Mouse (Mus musculus): ENCODE results near the gene Ptgdr2. TPM values are rescaled to one million over a fixed set of nuclear protein-coding genes. Genes with fewer than 3 reads are reported as not detected.
A peak's percentile ranks its signal among the peaks of the same experiment; 100 is the strongest.

The Ptgdr2 gene
- polyA plus RNA-seq, 1 experiment = not detected

- TF ChIP-seq CTCF (IDR thresholded peaks at IDR 0.05; ENCODE audit: borderline replicate concordance, insufficient read depth, low read length) (no peak), POLR2A (IDR thresholded peaks at IDR 0.05; ENCODE audit: low read depth, low read length) (no peak)
- Histone ChIP-seq H3K27ac (ENCODE audit: insufficient read depth, low read length) (no peak overlapping the region), H3K4me3 (ENCODE audit: insufficient read depth, low read length) (no peak overlapping the region), H3K4me1 (ENCODE audit: control insufficient read depth, insufficient read depth, low read length) (peaks cover 6% of the 10 kb centered on the region)
Measured at GRCm38 (mm10) chr19:10905728-10906000, 31.3 kb upstream of the Ptgdr2 start.

GRCm38 (mm10) chr19:10907891-10908290 lies 29.1 kb upstream of the Ptgdr2 start:
- TF ChIP-seq POLR2A (IDR thresholded peaks at IDR 0.05; ENCODE audit: low read depth, low read length) (no peak), CTCF (IDR thresholded peaks at IDR 0.05; ENCODE audit: borderline replicate concordance, insufficient read depth, low read length) (peak; percentile 77)
- Histone ChIP-seq H3K27ac (ENCODE audit: insufficient read depth, low read length) (peak overlapping the region; percentile 5; the same call in 1 of the 2 replicates), H3K4me3 (ENCODE audit: insufficient read depth, low read length) (no peak overlapping the region), H3K4me1 (ENCODE audit: control insufficient read depth, insufficient read depth, low read length) (peaks cover 11% of the 10 kb centered on the region)

GRCm38 (mm10) chr19:10909087-10909721 lies 27.8 kb upstream of the Ptgdr2 start:
- Histone ChIP-seq H3K4me3 (ENCODE audit: insufficient read depth, low read length) (no peak overlapping the region), H3K27ac (ENCODE audit: insufficient read depth, low read length) (peak overlapping the region; percentile 70), H3K4me1 (ENCODE audit: control insufficient read depth, insufficient read depth, low read length) (peaks cover 11% of the 10 kb centered on the region)
- TF ChIP-seq CTCF (IDR thresholded peaks at IDR 0.05; ENCODE audit: borderline replicate concordance, insufficient read depth, low read length) = no peak
- no peak for TF ChIP-seq POLR2A (IDR thresholded peaks at IDR 0.05; ENCODE audit: low read depth, low read length)

- no peak overlapping the region for H3K27ac ChIP-seq (ENCODE audit: insufficient read depth, low read length)
- peaks cover 5% of the 10 kb centered on the region; the same call in 1 of the 2 replicates for H3K4me1 ChIP-seq (ENCODE audit: control insufficient read depth, insufficient read depth, low read length)
- no peak for TF ChIP-seq CTCF (IDR thresholded peaks at IDR 0.05; ENCODE audit: borderline replicate concordance, insufficient read depth, low read length)
- TF ChIP-seq POLR2A (IDR thresholded peaks at IDR 0.05; ENCODE audit: low read depth, low read length) = no peak
Measured at GRCm38 (mm10) chr19:10914291-10914690, 22.7 kb upstream of the Ptgdr2 start.

GRCm38 (mm10) chr19:10914870-10915269 lies 22.1 kb upstream of the Ptgdr2 start:
- H3K27ac ChIP-seq (ENCODE audit: insufficient read depth, low read length) = no peak overlapping the region
- TF ChIP-seq CTCF (IDR thresholded peaks at IDR 0.05; ENCODE audit: borderline replicate concordance, insufficient read depth, low read length) (no peak), POLR2A (IDR thresholded peaks at IDR 0.05; ENCODE audit: low read depth, low read length) (no peak)
- H3K4me1 ChIP-seq (ENCODE audit: control insufficient read depth, insufficient read depth, low read length) = peaks cover 5% of the 10 kb centered on the region; the same call in 1 of the 2 replicates
- no peak overlapping the region for H3K4me3 ChIP-seq (ENCODE audit: insufficient read depth, low read length)

More at GRCm38 (mm10) chr19:10914291-10914690, 22.7 kb upstream of the Ptgdr2 start:
- H3K4me3 ChIP-seq (ENCODE audit: insufficient read depth, low read length) = no peak overlapping the region

GRCm38 (mm10) chr19:10916506-10916905 lies 20.5 kb upstream of the Ptgdr2 start:
- peaks cover 3% of the 10 kb centered on the region; the same call in 1 of the 2 replicates for H3K4me1 ChIP-seq (ENCODE audit: control insufficient read depth, insufficient read depth, low read length)
- H3K27ac ChIP-seq (ENCODE audit: insufficient read depth, low read length) = no peak overlapping the region
- H3K4me3 ChIP-seq (ENCODE audit: insufficient read depth, low read length) = no peak overlapping the region
- TF ChIP-seq CTCF (IDR thresholded peaks at IDR 0.05; ENCODE audit: borderline replicate concordance, insufficient read depth, low read length) = no peak
- no peak for TF ChIP-seq POLR2A (IDR thresholded peaks at IDR 0.05; ENCODE audit: low read depth, low read length)

- no peak overlapping the region for H3K4me3 ChIP-seq (ENCODE audit: insufficient read depth, low read length)
- H3K4me1 ChIP-seq (ENCODE audit: control insufficient read depth, insufficient read depth, low read length) = no peaks in the 10 kb centered on the region
- H3K27ac ChIP-seq (ENCODE audit: insufficient read depth, low read length) = no peak overlapping the region
- TF ChIP-seq POLR2A (IDR thresholded peaks at IDR 0.05; ENCODE audit: low read depth, low read length) = no peak
Measured at GRCm38 (mm10) chr19:10918321-10918991, 18.5 kb upstream of the Ptgdr2 start.

- TF ChIP-seq POLR2A (IDR thresholded peaks at IDR 0.05; ENCODE audit: low read depth, low read length) = no peak
- no peak for TF ChIP-seq CTCF (IDR thresholded peaks at IDR 0.05; ENCODE audit: borderline replicate concordance, insufficient read depth, low read length)
- H3K4me1 ChIP-seq (ENCODE audit: control insufficient read depth, insufficient read depth, low read length) = peaks cover 4% of the 10 kb centered on the region; the same call in 1 of the 2 replicates
- no peak within 1 kb of the TSS for H3K4me3 ChIP-seq (ENCODE audit: insufficient read depth, low read length)
- H3K27ac ChIP-seq (ENCODE audit: insufficient read depth, low read length) = no peak within 1 kb of the TSS
Measured at GRCm38 (mm10) chr19:10920532-10920931, 16.4 kb upstream of the Ptgdr2 start, which contains the start of gene Zp1. Zp1 (minus strand) TSS chr19:10920632.

GRCm38 (mm10) chr19:10921058-10921457 lies 15.9 kb upstream of the Ptgdr2 start:
- H3K27ac ChIP-seq (ENCODE audit: insufficient read depth, low read length) = no peak overlapping the region
- H3K4me3 ChIP-seq (ENCODE audit: insufficient read depth, low read length) = no peak overlapping the region
- TF ChIP-seq POLR2A (IDR thresholded peaks at IDR 0.05; ENCODE audit: low read depth, low read length) (no peak), CTCF (IDR thresholded peaks at IDR 0.05; ENCODE audit: borderline replicate concordance, insufficient read depth, low read length) (no peak)
- peaks cover 7% of the 10 kb centered on the region; the same call in 1 of the 2 replicates for H3K4me1 ChIP-seq (ENCODE audit: control insufficient read depth, insufficient read depth, low read length)

- TF ChIP-seq POLR2A (IDR thresholded peaks at IDR 0.05; ENCODE audit: low read depth, low read length) = no peak
- no peak for TF ChIP-seq CTCF (IDR thresholded peaks at IDR 0.05; ENCODE audit: borderline replicate concordance, insufficient read depth, low read length)
Measured at GRCm38 (mm10) chr19:10924220-10924619, 12.7 kb upstream of the Ptgdr2 start.

More at GRCm38 (mm10) chr19:10924220-10924619, 12.7 kb upstream of the Ptgdr2 start:
- H3K4me1 ChIP-seq (ENCODE audit: control insufficient read depth, insufficient read depth, low read length) = peaks cover 11% of the 10 kb centered on the region
- peak overlapping the region; percentile 55 for H3K27ac ChIP-seq (ENCODE audit: insufficient read depth, low read length)
- no peak overlapping the region for H3K4me3 ChIP-seq (ENCODE audit: insufficient read depth, low read length)
